Mouse (Mus musculus): ENCODE measurements around the gene Nbeal2. TPM values are rescaled to one million over a fixed set of nuclear protein-coding genes. Genes with fewer than 3 reads are reported as not detected.
A peak's percentile ranks its signal among the peaks of the same experiment; 100 is the strongest.
"Not testable (repeated sequence)": the region's sequence is repeated elsewhere in the genome, so short reads cannot be mapped to it uniquely, and the experiment has no call there.

Gene Nbeal2
- polyA plus RNA-seq, 1 experiment from 2014 or later = 2.4 TPM

- WGBS = 82% methylated on average over 2 of the region's 2 CpGs
- H3K9me3 ChIP-seq (ENCODE audit: control insufficient read depth, low read length) = no peaks in the 10 kb centered on the region
- H3K4me3 ChIP-seq (ENCODE audit: low read depth, low read length) = no peak overlapping the region
- H3K9ac ChIP-seq (ENCODE audit: low read depth, low read length) = no peak overlapping the region
- H3K27me3 ChIP-seq (ENCODE audit: control insufficient read depth, insufficient read depth, low read length) = no peaks in the 10 kb centered on the region
- peaks cover 10% of the 10 kb centered on the region; the same call in 1 of the 2 replicates for H3K4me1 ChIP-seq (replicated peaks; ENCODE audit: control insufficient read depth, insufficient read depth, low read length)
- ATAC-seq (ENCODE audit: low FRiP score) (no peak), DNase-seq (ENCODE audit: low spot score) (no peak)
- H3K27ac ChIP-seq (ENCODE audit: low read depth, low read length) = no peak overlapping the region
- no peaks in the 10 kb centered on the region for H3K36me3 ChIP-seq (ENCODE audit: control insufficient read depth, insufficient read depth, low read length)
- H3K4me2 ChIP-seq (replicated peaks; ENCODE audit: low read depth, low read length) = no peak overlapping the region
These were observed 33.9 kb upstream of the Nbeal2 start for GRCm38 (mm10) chr9:110687846-110688245.

- DNase-seq (ENCODE audit: low spot score) = no peak
- H3K27ac ChIP-seq (ENCODE audit: low read depth, low read length) = no peak overlapping the region
- no peaks in the 10 kb centered on the region for H3K36me3 ChIP-seq (ENCODE audit: control insufficient read depth, insufficient read depth, low read length)
- no peak overlapping the region for H3K4me3 ChIP-seq (ENCODE audit: low read depth, low read length)
- WGBS = 43% methylated on average over 5 of the region's 5 CpGs
- no peak overlapping the region for H3K4me2 ChIP-seq (replicated peaks; ENCODE audit: low read depth, low read length)
- H3K27me3 ChIP-seq (ENCODE audit: control insufficient read depth, insufficient read depth, low read length) = no peaks in the 10 kb centered on the region
- no peak overlapping the region for H3K9ac ChIP-seq (ENCODE audit: low read depth, low read length)
- H3K4me1 ChIP-seq (replicated peaks; ENCODE audit: control insufficient read depth, insufficient read depth, low read length) = peaks cover 13% of the 10 kb centered on the region
- ATAC-seq (ENCODE audit: low FRiP score) = no peak
- H3K9me3 ChIP-seq (ENCODE audit: control insufficient read depth, low read length) = no peaks in the 10 kb centered on the region
These were observed 33.1 kb upstream of the Nbeal2 start for GRCm38 (mm10) chr9:110687061-110687460.

GRCm38 (mm10) chr9:110686472-110686871 is 32.5 kb upstream of the Nbeal2 start:
- ATAC-seq (ENCODE audit: low FRiP score) = no peak
- Histone ChIP-seq H3K4me2 (replicated peaks; ENCODE audit: low read depth, low read length) (no peak overlapping the region), H3K9me3 (ENCODE audit: control insufficient read depth, low read length) (no peaks in the 10 kb centered on the region), H3K27ac (ENCODE audit: low read depth, low read length) (no peak overlapping the region), H3K4me3 (ENCODE audit: low read depth, low read length) (no peak overlapping the region), H3K27me3 (ENCODE audit: control insufficient read depth, insufficient read depth, low read length) (no peaks in the 10 kb centered on the region), H3K9ac (ENCODE audit: low read depth, low read length) (no peak overlapping the region), H3K4me1 (replicated peaks; ENCODE audit: control insufficient read depth, insufficient read depth, low read length) (peaks cover 14% of the 10 kb centered on the region), H3K36me3 (ENCODE audit: control insufficient read depth, insufficient read depth, low read length) (no peaks in the 10 kb centered on the region)
- WGBS = 49% methylated on average over 3 of the region's 3 CpGs
- no peak for DNase-seq (ENCODE audit: low spot score)

GRCm38 (mm10) chr9:110685591-110685990 is 31.6 kb upstream of the Nbeal2 start:
- ATAC-seq (ENCODE audit: low FRiP score) (no peak), DNase-seq (ENCODE audit: low spot score) (no peak)
- Histone ChIP-seq H3K9ac (ENCODE audit: low read depth, low read length) (no peak overlapping the region), H3K27me3 (ENCODE audit: control insufficient read depth, insufficient read depth, low read length) (no peaks in the 10 kb centered on the region), H3K27ac (ENCODE audit: low read depth, low read length) (no peak overlapping the region), H3K4me3 (ENCODE audit: low read depth, low read length) (no peak overlapping the region), H3K4me1 (replicated peaks; ENCODE audit: control insufficient read depth, insufficient read depth, low read length) (peaks cover 14% of the 10 kb centered on the region), H3K9me3 (ENCODE audit: control insufficient read depth, low read length) (no peaks in the 10 kb centered on the region), H3K4me2 (replicated peaks; ENCODE audit: low read depth, low read length) (no peak overlapping the region), H3K36me3 (ENCODE audit: control insufficient read depth, insufficient read depth, low read length) (no peaks in the 10 kb centered on the region)
- WGBS = 86% methylated on average over 5 of the region's 5 CpGs

GRCm38 (mm10) chr9:110685187-110685586 is 31.2 kb upstream of the Nbeal2 start:
- H3K9ac ChIP-seq (ENCODE audit: low read depth, low read length) = no peak overlapping the region
- H3K27me3 ChIP-seq (ENCODE audit: control insufficient read depth, insufficient read depth, low read length) = no peaks in the 10 kb centered on the region
- no peak overlapping the region for H3K4me2 ChIP-seq (replicated peaks; ENCODE audit: low read depth, low read length)
- no peaks in the 10 kb centered on the region for H3K36me3 ChIP-seq (ENCODE audit: control insufficient read depth, insufficient read depth, low read length)
- H3K4me1 ChIP-seq (replicated peaks; ENCODE audit: control insufficient read depth, insufficient read depth, low read length) = peaks cover 14% of the 10 kb centered on the region
- no peak overlapping the region for H3K4me3 ChIP-seq (ENCODE audit: low read depth, low read length)
- no peak overlapping the region for H3K27ac ChIP-seq (ENCODE audit: low read depth, low read length)
- H3K9me3 ChIP-seq (ENCODE audit: control insufficient read depth, low read length) = no peaks in the 10 kb centered on the region
- DNase-seq (ENCODE audit: low spot score) (no peak), ATAC-seq (ENCODE audit: low FRiP score) (no peak)
- WGBS = 88% methylated on average over 8 of the region's 8 CpGs

GRCm38 (mm10) chr9:110684100-110684831 is 30.3 kb upstream of the Nbeal2 start:
- WGBS = 80% methylated on average over 6 of the region's 6 CpGs
- no peaks in the 10 kb centered on the region for H3K27me3 ChIP-seq (ENCODE audit: control insufficient read depth, insufficient read depth, low read length)
- no peak for ATAC-seq (ENCODE audit: low FRiP score)
- no peak overlapping the region for H3K4me3 ChIP-seq (ENCODE audit: low read depth, low read length)
- H3K36me3 ChIP-seq (ENCODE audit: control insufficient read depth, insufficient read depth, low read length) = no peaks in the 10 kb centered on the region
- H3K9me3 ChIP-seq (ENCODE audit: control insufficient read depth, low read length) = no peaks in the 10 kb centered on the region
- H3K4me1 ChIP-seq (replicated peaks; ENCODE audit: control insufficient read depth, insufficient read depth, low read length) = peaks cover 14% of the 10 kb centered on the region
- H3K9ac ChIP-seq (ENCODE audit: low read depth, low read length) = no peak overlapping the region
- no peak overlapping the region for H3K4me2 ChIP-seq (replicated peaks; ENCODE audit: low read depth, low read length)
- H3K27ac ChIP-seq (ENCODE audit: low read depth, low read length) = no peak overlapping the region
- DNase-seq (ENCODE audit: low spot score) = no peak

- WGBS = 65% methylated on average over 4 of the region's 4 CpGs
- Histone ChIP-seq H3K27me3 (ENCODE audit: control insufficient read depth, insufficient read depth, low read length) (no peaks in the 10 kb centered on the region), H3K4me3 (ENCODE audit: low read depth, low read length) (no peak overlapping the region), H3K36me3 (ENCODE audit: control insufficient read depth, insufficient read depth, low read length) (no peaks in the 10 kb centered on the region), H3K9me3 (ENCODE audit: control insufficient read depth, low read length) (no peaks in the 10 kb centered on the region), H3K9ac (ENCODE audit: low read depth, low read length) (no peak overlapping the region), H3K4me2 (replicated peaks; ENCODE audit: low read depth, low read length) (no peak overlapping the region), H3K4me1 (replicated peaks; ENCODE audit: control insufficient read depth, insufficient read depth, low read length) (peaks cover 14% of the 10 kb centered on the region), H3K27ac (ENCODE audit: low read depth, low read length) (no peak overlapping the region)
- no peak for DNase-seq (ENCODE audit: low spot score)
- ATAC-seq (ENCODE audit: low FRiP score) = no peak
These were observed 29.7 kb upstream of the Nbeal2 start for GRCm38 (mm10) chr9:110683574-110684099.

GRCm38 (mm10) chr9:110682697-110683096 is 28.7 kb upstream of the Nbeal2 start:
- not testable (repeated sequence) for H3K9me3 ChIP-seq (ENCODE audit: control insufficient read depth, low read length); H3K4me2 ChIP-seq (replicated peaks; ENCODE audit: low read depth, low read length); ATAC-seq (ENCODE audit: low FRiP score); H3K27me3 ChIP-seq (ENCODE audit: control insufficient read depth, insufficient read depth, low read length); H3K9ac ChIP-seq (ENCODE audit: low read depth, low read length); H3K36me3 ChIP-seq (ENCODE audit: control insufficient read depth, insufficient read depth, low read length); H3K27ac ChIP-seq (ENCODE audit: low read depth, low read length); DNase-seq (ENCODE audit: low spot score); H3K4me3 ChIP-seq (ENCODE audit: low read depth, low read length)
- WGBS = 96% methylated on average over 3 of the region's 3 CpGs
- H3K4me1 ChIP-seq (replicated peaks; ENCODE audit: control insufficient read depth, insufficient read depth, low read length) = peaks cover 14% of the 10 kb centered on the region

GRCm38 (mm10) chr9:110682255-110682654 is 28.3 kb upstream of the Nbeal2 start:
- DNase-seq (ENCODE audit: low spot score) (peak; percentile 43), ATAC-seq (ENCODE audit: low FRiP score) (peak; percentile 52; the same call in 1 of the 2 replicates)
- Histone ChIP-seq H3K27ac (ENCODE audit: low read depth, low read length) (peak overlapping the region; percentile 54), H3K4me3 (ENCODE audit: low read depth, low read length) (no peak overlapping the region), H3K9me3 (ENCODE audit: control insufficient read depth, low read length) (no peaks in the 10 kb centered on the region), H3K36me3 (ENCODE audit: control insufficient read depth, insufficient read depth, low read length) (no peaks in the 10 kb centered on the region), H3K4me1 (replicated peaks; ENCODE audit: control insufficient read depth, insufficient read depth, low read length) (peaks cover 14% of the 10 kb centered on the region), H3K9ac (ENCODE audit: low read depth, low read length) (no peak overlapping the region), H3K27me3 (ENCODE audit: control insufficient read depth, insufficient read depth, low read length) (no peaks in the 10 kb centered on the region), H3K4me2 (replicated peaks; ENCODE audit: low read depth, low read length) (no peak overlapping the region)
- WGBS = 71% methylated on average over 5 of the region's 5 CpGs
